Mouse (Mus musculus) thymus, postnatal 36 days (tissue): ENCODE results near the gene Cdk17.

Experiments used
- DNase-seq, 2 experiments: peaks; one replicate each; pipeline ENCODE4 v3.0.0; 2022; ENCODE audit warnings: mixed read lengths in 2 of 2

Cdk17 gene

DNA sequence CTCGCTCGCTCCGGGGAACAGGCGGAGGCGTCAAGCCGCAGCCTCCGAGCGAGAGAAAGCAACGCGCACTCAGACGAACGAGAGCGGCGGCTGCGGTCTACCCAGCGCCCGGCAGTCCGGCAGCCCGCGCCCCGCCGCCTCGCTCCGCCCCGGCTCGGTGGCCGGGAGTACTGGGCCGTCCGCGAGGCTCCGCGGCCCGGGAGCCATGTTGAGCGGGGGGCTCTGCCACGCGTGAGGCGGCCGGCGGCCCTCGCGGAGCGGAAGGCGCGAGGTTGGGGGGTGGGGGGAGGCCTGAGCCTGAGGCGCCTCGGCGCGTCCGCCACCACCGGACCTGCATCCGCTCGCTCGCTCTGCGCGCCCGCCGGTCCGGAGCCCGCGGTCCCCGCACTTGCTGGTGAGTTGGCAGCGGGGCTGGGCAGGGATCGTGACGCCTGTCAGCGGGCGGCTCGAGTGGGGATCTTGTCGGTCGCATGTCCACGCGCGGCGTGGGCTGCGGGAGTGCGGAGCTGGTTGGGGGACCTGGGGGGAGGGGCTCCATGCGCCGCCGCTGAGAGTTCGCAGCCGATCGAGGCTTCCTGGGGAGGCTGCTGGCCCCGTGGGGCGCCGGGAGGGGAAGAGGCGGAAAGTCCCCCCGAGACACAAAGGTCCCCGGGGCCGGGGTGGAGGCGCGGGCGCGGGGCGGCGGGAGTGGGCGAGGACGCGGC lies at the start of gene Cdk17:
Gene Cdk17, plus strand, starts transcription at position 69 of the 704 bp plus-strand sequence.
- peak; percentile 80 to 86 for DNase-seq

DNA sequence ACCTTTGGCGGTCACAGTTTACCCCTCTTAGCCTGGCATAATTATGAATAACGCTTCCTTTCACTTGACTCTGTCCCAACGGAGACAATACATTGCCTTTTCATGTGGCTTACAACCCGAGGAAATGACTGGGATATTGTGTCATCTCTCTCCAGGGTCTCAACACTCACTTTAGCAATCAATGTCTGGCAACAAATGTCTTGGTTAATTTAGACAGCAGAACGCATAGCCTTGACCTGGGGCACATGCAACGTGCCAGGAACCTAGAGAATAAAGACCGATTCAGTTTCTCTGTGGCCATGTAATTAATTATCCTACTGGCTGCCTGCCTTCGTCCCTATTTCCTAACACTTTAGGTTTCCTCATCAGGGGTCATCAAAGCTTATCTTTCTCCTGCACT lies 49.3 kb upstream of the Cdk17 start:
- DNase-seq, result no peak

DNA sequence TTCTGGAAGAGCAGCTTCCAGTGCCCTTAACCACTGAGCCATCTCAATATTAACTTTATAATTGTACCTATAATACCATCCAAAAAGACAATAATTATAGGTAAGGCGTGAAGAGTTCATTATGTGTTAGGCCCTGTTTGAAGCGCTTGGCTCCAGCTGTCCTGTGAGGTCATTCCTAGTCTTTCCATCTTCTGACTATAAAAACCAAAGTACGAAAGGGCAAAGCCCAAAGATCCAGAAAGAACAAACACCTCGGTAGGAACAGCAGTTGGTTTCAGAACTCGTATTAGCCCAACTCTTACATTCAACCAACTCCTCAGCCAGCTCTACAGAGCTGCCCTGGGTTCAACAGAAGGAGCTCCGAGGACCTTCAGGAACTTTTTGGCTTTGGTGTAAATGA lies 48.7 kb upstream of the Cdk17 start:
- DNase-seq, result no peak

DNA sequence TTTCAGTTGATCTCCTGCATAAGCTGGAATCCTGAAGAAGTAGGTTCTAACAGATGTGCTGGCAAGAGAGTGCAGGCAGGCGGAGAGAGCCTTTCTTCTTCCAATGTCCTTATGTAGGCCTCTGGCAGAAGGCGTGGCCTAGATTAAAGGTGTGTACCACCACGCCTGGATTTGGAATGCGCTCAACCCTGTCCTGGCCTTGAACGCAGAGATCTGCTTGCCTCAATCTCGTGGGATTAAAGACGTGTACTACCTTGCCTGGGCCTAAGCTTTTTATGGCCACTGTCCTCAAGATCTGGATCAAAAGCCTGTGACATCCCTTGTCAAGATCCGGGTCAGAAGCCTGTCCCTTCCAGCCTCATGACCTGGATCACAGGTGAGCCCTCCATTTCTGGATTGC lies 46.7 kb upstream of the Cdk17 start:
- no peak for DNase-seq

DNA sequence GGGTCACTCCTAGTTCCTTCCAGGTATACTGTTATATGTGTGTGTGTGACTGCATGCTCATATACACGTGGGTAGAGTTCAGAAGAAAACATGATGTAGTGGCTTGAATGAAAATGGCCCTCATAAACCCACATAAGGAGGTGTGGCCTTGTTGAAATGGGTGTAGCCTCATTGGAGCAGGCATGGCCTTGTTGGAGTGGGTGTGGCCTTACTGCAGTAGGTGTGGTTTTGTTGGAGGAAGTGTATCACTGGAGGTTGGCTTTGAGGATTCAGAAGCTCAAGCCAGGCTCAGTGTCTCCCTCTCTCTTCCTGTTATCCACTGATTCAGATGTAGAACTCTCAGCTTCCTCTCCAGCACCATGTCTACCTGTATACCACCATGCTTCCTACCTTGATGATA lies 45.9 kb upstream of the Cdk17 start:
- no peak for DNase-seq

DNA sequence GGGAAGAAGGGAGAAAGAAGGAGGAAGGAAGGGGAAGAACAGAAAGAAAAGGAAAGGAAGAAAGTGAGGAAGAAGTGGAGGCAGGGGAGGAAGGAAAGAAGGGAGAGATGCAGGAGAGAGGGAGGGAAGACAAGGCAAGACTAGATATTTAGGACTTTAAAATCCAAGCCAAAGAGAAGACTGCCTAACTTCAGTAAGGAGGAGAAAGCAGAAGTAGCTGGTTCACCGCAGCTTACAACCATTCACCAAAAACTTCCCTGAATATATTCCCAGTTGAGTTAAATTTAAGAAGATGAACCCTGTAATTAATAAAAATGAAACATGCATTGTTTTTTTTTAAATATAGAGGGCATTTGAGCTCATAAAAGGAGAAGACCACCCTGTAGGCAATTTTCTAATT lies 44.9 kb upstream of the Cdk17 start:
- no peak for DNase-seq

DNA sequence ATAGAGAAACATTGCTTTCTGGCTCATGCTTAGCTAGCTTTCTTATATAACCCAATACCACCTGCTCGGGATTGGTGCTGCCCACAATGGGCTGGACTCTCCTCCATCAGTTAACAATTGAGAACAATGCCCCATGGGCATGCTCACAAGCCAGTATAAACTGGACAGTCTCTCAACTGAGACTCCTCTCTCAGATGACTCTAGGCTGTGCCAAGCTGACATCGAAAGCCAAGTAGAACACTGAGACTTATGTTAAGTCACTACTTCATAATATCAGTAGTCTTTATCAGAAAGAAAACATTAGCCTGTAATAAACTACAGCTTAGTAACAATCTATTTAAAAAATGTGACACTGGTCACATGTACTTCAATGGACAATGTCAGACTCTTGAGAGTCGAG lies 44.0 kb upstream of the Cdk17 start:
- DNase-seq, result no peak

DNA sequence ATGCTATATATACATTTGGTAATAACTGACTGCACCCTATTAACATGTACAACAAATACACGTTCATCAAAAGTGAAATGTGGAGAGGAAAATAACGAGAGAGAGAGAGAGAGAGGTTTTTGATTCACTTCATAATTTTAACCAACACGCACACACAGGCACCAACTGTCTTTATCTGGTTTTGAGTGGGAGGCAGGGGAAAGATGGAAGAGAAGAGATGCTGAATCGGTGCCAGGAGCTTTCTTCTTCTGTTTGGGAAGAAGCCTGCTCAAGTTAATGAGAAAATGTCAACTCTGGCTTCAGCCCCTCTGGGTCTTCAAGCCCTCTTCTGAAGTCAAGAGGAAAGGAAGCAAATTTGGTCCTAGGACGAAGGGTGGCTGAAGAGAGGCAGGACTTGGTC lies 40.9 kb upstream of the Cdk17 start:
- DNase-seq, result no peak

DNA sequence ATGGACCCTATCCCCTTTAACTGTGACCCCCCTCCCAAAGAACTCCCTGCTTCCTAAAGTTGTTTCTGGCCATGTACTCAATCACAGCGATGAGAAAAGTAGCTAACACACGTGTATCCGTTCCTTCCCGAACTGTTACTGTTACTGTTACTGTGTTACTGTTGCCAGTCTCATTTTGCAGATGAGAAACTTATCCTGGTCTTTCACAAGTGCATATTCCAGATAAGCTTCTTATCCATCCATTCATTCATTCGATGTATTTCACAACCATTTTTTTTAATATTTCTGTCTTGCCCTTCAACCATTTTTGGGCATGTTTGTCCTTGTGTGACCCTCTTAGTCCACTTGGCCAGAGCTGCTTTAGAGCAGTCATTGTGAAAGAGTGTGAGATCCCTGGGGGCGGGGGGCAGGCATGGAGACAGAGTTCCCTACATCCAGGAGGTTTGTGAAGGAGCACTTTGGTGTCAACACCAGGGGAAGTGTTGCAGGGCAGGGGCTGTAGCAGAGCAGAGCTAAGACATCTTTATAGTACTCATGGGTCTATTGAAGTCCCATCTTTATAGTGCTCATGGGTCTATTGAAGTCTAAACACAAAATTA lies 39.3 kb upstream of the Cdk17 start:
- no peak for DNase-seq

DNA sequence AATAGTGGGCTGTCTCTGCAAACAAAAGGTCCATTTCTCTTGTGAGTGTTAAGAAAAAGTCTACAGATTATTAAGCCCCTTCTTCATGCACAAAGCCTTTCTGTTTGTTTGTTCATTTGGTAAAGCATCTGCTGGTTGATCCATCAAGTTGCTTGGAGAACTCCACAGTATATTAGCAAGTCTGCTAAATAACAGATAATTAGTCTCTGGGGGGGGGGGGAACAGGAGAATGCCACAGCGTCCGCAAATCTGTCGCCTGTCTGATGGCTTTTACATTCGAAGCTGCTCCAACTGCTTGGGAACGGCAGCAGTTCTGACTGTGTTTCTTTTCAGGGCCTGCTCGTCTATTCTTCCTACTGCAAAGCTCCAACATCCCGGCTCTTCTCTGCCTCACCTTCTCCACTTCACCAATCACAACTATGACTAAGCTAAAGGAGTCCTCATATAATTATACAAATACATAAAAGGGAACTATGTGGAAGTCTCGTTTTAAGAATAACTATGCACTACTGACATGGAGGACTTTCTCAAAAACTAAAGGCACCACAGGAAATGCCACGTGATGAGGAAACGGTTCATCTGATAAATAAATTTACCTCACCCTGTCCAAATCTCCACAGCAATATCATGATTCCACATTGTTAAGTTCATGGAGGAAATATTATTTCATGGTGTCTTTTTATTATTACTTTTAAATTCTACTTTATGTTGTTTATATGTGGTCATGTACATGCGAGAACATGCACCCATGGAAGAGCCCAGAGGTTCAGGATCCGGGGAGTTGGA lies 38.1 kb upstream of the Cdk17 start:
- DNase-seq, result no peak

DNA sequence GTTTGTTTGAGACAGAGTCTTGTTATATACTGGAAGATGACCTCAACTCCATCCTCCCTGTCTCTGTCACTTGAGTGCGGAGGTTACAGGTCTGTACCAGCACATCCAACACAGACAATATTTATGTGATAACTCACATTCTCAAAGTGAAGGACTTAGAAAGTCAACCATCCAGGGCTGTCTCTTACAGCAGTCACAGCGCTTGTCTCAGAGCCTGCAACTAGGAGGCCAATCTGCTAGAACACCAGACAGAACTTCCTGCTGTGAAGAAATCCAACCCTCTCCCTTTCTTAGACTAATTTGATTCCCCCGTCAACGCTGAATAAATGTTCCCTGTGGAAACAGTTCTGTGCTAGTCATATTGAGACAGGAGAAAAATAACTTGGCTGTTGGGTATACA lies 37.4 kb upstream of the Cdk17 start:
- DNase-seq, result peak in 1 of 2 experiments; percentile 16

DNA sequence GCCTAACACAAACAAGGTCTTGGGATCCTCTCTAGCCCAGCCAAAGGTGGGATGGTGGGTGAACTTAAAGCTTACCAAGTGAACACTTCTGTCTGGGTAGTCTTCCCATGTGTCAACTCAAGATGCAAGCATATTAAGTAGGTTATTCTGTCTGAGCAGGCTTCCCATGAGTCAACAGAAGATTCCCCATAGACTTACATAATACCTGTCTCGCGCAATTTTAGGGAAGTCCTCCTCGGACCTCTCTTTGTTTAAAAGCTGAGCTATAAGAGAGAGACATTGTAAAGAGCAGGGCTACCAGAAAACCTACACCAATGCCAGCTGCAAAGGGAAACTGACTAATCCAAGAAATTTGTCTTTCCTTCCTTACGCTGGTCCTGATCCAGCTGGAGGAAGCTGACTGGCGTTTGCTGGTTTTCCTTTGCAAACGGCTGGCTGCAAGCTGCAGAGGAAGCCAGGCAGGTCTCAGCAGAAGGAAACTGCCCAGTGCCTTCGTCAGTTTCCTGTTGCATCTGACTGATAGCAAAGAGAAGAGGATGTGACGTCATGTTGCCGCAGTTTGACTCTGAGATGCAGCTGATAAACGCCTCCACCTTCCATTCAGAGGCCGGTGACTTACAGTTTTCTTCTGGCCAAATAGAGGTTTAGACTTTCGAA lies 36.6 kb upstream of the Cdk17 start:
- DNase-seq, result peak; percentile 76 to 87

DNA sequence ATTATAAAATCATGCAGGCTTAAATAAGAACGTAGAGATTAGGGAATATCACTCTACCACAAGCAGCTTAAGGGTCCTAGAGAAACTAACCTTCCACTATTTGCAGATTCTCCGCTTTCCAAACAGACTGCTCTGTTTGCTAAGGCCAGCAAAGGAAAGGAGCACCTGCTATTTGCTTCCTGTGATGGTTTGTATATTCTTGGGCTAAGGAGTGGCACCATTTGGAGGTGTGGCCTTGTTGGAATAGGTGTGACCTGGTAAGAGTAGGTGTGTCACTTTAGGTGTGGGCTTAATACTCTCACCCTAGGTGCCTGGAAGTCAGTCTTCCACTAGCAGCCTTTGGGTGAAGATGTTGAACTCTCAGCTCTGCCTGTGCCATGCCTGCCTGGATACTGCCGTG lies 34.6 kb upstream of the Cdk17 start:
- DNase-seq, result no peak

DNA sequence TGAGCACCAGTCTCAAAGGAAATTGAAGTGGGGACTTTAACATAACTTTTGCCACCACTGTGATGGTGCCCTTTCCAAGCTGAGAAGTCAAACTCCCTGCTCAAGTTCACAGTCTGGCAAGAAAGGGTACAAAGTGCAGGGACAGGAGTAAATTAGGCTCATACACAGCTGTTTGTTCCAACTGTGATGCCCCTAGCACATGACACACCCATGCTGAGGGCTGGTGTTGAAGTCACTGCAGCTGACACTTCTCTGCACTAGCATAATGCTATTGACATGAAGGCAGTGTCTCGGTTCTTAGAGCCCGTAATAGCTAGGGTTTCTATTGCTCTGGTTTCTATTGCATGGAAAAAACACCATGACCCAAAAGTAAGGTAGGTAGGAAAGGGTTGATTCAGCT lies 32.1 kb upstream of the Cdk17 start:
- DNase-seq, result no peak

DNA sequence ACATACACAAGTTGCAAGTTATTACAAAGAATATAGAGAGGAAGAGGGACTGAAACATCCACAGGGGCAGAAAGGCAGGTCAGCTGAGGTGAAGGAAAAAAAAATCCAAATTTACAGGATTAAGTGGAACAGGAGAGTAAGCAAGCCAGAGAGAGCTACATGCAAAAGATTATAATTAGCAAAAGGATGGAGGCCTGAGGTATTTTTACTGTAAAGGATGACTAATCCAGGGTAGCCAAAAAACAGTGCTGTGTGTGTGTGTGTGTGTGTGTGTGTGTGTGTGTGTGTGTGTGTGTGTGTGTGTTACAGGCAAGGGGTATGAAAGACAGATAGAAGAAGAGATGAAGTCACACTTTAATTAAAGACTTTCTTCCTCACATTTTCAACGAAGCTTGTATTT lies 31.3 kb upstream of the Cdk17 start:
- DNase-seq, result no peak

DNA sequence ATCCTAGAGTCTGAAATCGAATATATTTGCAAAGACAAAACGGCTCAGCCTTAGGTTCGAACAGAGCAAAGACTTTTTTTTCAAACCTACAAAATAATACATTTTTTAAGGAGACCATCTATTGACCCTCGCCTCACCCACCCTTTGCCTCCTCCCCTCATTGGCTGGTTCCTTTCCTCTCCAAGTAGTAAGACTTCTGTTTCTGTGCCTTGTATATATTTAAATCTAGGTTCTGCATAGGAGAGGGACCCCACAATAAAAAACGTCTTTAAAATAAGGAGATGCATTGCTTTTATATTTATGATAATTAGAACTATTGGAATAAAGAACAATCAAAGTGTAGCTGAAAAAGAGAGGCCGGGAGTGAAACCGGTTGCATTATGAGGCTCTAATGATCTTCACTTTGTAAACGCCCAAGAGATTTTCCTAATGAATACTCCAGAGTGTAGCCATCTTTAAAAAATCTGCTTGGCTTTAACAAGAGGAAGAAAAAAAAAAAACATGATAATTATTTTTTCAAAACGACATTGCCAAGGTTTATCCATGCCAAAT lies 30.7 kb upstream of the Cdk17 start:
- no peak for DNase-seq

DNA sequence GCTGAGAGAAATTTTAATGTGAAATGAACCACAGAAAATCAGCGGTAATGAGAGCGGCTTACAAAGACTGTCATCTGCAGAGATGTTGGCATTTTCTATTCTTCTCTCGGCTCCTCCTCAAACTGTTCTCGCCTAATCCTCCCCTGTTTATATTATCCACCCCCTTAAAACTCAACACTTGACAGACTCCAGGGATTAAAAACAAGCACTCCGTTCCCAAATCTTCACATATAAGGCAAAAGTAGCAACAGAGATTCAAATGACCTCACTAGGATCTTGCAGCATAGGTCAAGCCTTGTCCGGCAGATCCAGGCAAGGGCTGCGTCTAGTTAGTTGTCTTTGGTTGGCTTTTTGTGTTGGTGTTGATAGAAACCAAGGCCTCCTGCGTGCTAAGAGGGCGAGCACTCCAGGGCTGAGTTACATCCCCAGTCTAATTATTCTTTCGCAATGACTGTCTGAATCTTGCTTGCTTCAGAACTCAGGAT lies 30.2 kb upstream of the Cdk17 start:
- DNase-seq, result no peak

DNA sequence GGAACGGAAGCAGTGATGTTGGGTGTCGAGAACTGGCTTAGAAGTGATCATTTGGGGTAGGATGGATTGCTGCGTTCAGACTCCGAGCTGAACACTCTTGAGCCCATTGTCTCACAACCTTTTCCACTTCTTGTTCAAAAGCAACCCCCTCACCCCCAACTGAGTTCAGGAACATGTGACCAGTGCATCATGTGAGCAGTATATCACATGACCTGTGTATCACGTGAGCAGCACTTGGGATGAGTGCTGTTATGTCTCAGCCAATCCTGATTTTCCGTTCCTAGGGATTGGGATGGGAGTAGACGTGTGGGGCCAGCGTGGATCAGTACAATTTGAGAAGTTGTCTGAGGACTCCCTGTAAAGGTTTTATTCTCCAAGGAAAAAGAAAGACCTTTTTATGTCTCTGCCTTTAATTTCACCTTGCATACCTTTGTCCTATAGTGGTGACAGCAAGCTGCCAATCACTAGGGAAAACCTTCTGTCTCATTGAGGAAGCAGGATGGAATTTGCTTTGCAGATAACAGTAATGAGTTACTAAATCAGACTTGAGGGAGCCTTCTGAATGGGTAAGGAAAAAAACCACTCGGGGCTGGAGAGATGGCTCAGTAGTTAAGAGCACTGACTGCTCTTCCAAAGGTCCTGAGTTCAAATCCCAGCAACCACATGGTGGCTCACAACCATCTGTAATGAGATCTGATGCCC lies 28.7 kb upstream of the Cdk17 start:
- no peak for DNase-seq

DNA sequence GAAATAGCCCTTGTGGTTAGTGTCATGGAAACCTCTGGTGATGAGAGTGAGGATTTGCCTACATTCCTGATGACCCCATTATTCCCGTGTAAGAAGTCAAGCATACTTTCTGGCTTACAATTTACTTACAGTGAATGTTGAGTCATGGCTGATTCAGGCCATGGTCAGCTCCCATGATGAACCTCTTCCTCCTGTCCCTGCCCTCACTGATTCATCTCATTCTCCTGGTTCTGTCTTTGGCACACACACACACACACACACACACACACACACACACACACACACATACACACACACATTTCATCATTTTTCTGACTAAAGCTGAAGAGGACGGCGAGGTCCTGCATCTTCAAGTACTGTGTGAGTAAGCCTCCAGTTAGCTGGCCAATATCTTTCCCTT lies 21.9 kb upstream of the Cdk17 start:
- DNase-seq, result no peak

DNA sequence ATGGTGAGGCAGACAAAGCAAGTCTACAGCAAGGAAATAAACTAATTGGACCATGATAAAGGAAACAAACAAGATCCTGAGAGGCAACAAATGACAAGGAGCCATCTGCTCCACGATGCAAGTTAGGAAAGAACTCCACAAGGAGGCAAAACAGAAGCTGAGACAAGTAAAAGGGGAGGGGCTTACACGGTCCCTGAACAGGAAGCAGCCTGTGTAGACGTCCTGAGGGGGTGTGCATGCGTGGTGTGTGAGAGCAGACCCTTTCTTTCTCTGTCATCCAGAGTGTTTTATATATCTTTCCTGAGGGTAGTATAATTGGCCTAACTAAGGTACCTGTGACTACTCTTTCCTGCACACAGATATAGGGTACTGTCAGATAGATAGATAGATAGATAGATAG lies 19.9 kb upstream of the Cdk17 start:
- DNase-seq, result peak; percentile 25 to 53

DNA sequence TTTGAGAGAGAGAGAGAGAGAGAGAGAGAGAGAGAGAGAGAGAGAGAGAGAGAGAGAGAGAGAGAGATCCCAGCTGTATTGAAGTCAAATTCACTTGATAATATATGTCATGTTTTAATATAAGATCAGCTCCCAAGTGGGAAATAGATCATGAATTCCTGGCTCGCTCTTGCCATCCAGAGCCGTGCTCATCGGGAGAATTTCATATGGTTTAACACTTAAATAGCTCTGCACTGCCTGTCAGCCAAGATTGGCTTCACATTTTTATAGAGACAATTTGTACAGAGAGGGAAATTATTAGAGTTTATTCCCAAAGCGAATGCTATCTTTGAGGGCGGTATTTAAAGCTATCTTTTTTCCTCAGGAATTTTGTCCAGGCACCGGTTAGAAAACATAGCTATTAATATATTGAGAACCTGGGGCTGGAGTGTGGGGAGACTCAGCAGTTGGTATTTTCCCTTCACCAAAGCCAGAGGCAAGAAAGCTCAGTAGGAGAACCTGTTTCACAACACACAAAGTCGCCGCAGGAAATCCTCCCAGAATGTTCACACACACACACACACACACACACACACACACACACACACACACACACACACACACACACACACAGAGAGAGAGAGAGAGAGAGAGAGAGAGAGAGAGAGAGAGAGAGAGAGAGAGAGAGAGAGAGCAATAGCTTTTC lies 17.9 kb upstream of the Cdk17 start:
- peak; percentile 53 to 57 for DNase-seq
